Mouse (Mus musculus) neural tube, embryonic 15.5 days (tissue): ENCODE measurements around the gene Ggnbp2. TPM values are rescaled to one million over a fixed set of nuclear protein-coding genes. Genes with fewer than 3 reads are reported as not detected.
"Not testable (repeated sequence)": the region's sequence is repeated elsewhere in the genome, so short reads cannot be mapped to it uniquely, and the experiment has no call there.

ENCODE experiments used
- ATAC-seq: fragments of 200-750 bp; cut with Nextera tagmentation; 2 replicates; pipeline ENCODE4 v1.8.0; 2017; ENCODE audit warnings: mild to moderate bottlenecking, moderate TSS enrichment, moderate library complexity; ENCODE audit not compliant: low FRiP score
- H3K27ac ChIP-seq: fragments of 300-500 bp; sonication (generic); replicated peaks from 2 replicates; pipeline ENCODE4 v1.5.1; 2015; ENCODE audit warnings: mild to moderate bottlenecking, inconsistent platforms
- H3K27me3 ChIP-seq: fragments of 300-500 bp; sonication (generic); replicated peaks from 2 replicates; pipeline ENCODE4 v1.6.1; 2015; ENCODE audit warnings: inconsistent platforms
- H3K36me3 ChIP-seq: fragments of 300-500 bp; sonication (generic); 2 replicates; pipeline ENCODE4 v1.6.1; 2015; ENCODE audit warnings: inconsistent platforms
- H3K4me1 ChIP-seq: fragments of 300-500 bp; sonication (generic); 2 replicates; pipeline ENCODE4 v1.6.1; 2015; ENCODE audit warnings: inconsistent platforms
- H3K4me2 ChIP-seq: fragments of 300-500 bp; sonication (generic); 2 replicates; pipeline ENCODE4 v1.6.1; 2015; ENCODE audit warnings: inconsistent platforms, mild to moderate bottlenecking, moderate library complexity
- H3K4me3 ChIP-seq: fragments of 300-500 bp; sonication (generic); replicated peaks from 2 replicates; pipeline ENCODE4 v1.5.1; 2015; ENCODE audit warnings: mild to moderate bottlenecking, inconsistent platforms
- H3K9ac ChIP-seq: fragments of 300-500 bp; sonication (generic); replicated peaks from 2 replicates; pipeline ENCODE4 v1.6.1; 2015; ENCODE audit warnings: mild to moderate bottlenecking, inconsistent platforms
- H3K9me3 ChIP-seq: fragments of 300-500 bp; sonication (generic); replicated peaks from 2 replicates; pipeline ENCODE4 v1.6.1; 2016; ENCODE audit warnings: inconsistent platforms
- WGBS: fragments of 180-500 bp; shearing (Covaris S2); methylation state at CpG from one replicate; pipeline ENCODE4 v1.1.7; 2015; ENCODE audit warnings: mixed read lengths; 5-methylcytosine and 5-hydroxymethylcytosine counted together
- polyA plus RNA-seq: library from polyadenylated mRNA; unstranded; fragments of >200 nt; fragmentation: Nextera tagmentation; extraction: Ambion mirVana; gene quantifications from 2 replicates; pipeline ENCODE4 v1.2.1, GENCODE M21; 2015

The Ggnbp2 gene
- polyA plus RNA-seq, 1 experiment from 2014 or later = 76.2 TPM

DNA sequence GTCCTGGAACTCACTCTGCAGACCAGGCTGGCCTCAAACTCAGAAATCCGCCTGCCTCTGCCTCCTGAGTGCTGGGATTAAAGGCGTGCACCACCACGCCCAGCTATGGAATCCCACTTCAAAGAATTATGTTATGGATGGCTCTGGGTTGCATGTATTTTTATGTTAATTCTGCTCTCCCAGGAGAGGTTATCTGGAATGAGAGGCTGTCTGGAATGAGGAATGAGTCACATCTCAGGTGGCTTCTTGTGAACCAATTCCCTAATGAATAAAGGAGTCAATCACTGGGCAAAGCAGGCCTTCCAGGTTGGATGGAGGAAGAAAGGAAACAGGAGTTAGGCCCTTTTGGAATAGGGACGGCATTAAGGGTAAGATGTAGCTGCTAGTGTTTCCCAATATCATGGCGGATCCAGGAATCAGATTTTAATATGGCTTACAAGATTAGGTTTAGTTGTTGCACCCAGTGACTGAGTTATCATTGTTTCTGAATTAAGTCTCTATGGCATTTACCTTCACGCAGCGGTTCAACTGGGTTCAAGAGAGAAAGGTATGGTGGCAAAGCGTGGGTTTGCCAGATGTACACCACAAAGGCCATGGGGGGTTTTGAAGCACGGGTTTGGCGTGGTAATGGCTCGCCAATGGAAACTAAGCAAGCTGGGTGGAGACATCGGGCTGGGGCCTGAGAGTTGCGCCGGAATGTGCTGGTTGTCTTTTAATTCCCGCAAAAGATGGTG is 23.7 kb downstream of the Ggnbp2 start:
- Histone ChIP-seq H3K36me3 (peaks cover 41% of the 10 kb centered on the region), H3K27ac (no peak overlapping the region), H3K9ac (no peak overlapping the region), H3K4me3 (no peak overlapping the region), H3K27me3 (no peaks in the 10 kb centered on the region), H3K4me2 (no peak overlapping the region), H3K9me3 (no peaks in the 10 kb centered on the region), H3K4me1 (no peaks in the 10 kb centered on the region)
- ATAC-seq = no peak
- WGBS = 94% methylated on average over 15 of the region's 15 CpGs

- peaks cover 57% of the 10 kb centered on the region for H3K36me3 ChIP-seq
- WGBS = 91% methylated on average over 2 of the region's 2 CpGs
- ATAC-seq = no peak
Measured at GRCm38 (mm10) chr11:84839330-84839729, 31.3 kb downstream of the Ggnbp2 start.

GRCm38 (mm10) chr11:84829495-84829894 is 41.1 kb downstream of the Ggnbp2 start:
- Histone ChIP-seq H3K4me3 (peak overlapping the region; percentile 62), H3K27ac (peak overlapping the region; percentile 77), H3K36me3 (peaks cover 26% of the 10 kb centered on the region), H3K4me1 (peaks cover 23% of the 10 kb centered on the region), H3K9ac (0 out of 2 replicates have a peak overlapping the region, but pooled peaks have one; percentile 67), H3K4me2 (peak overlapping the region; percentile 92)
- ATAC-seq, H3K9me3 ChIP-seq, H3K27me3 ChIP-seq: not testable (repeated sequence)
- 78% methylated on average over 11 of the region's 11 CpGs for WGBS

More at GRCm38 (mm10) chr11:84839330-84839729, 31.3 kb downstream of the Ggnbp2 start:
- Histone ChIP-seq H3K9me3 (no peaks in the 10 kb centered on the region), H3K4me1 (no peaks in the 10 kb centered on the region), H3K9ac (no peak overlapping the region), H3K4me2 (no peak overlapping the region), H3K4me3 (no peak overlapping the region), H3K27me3 (no peaks in the 10 kb centered on the region), H3K27ac (no peak overlapping the region)

- Histone ChIP-seq H3K9ac (peak within 1 kb of the TSS; percentile 67), H3K36me3 (peaks cover 18% of the 10 kb centered on the region), H3K9me3 (no peaks in the 10 kb centered on the region), H3K4me2 (peak within 1 kb of the TSS; percentile 92), H3K27me3 (no peaks in the 10 kb centered on the region), H3K4me1 (peaks cover 23% of the 10 kb centered on the region), H3K27ac (peak within 1 kb of the TSS; percentile 77), H3K4me3 (peak within 1 kb of the TSS; percentile 62)
- ATAC-seq = peak; percentile 92
- WGBS = under 1% methylated on average over 62 of the region's 62 CpGs
Measured at GRCm38 (mm10) chr11:84828516-84829399, 41.9 kb downstream of the Ggnbp2 start, which contains the start of gene Dhrs11. Dhrs11 (minus strand) TSS chr11:84828994.

DNA sequence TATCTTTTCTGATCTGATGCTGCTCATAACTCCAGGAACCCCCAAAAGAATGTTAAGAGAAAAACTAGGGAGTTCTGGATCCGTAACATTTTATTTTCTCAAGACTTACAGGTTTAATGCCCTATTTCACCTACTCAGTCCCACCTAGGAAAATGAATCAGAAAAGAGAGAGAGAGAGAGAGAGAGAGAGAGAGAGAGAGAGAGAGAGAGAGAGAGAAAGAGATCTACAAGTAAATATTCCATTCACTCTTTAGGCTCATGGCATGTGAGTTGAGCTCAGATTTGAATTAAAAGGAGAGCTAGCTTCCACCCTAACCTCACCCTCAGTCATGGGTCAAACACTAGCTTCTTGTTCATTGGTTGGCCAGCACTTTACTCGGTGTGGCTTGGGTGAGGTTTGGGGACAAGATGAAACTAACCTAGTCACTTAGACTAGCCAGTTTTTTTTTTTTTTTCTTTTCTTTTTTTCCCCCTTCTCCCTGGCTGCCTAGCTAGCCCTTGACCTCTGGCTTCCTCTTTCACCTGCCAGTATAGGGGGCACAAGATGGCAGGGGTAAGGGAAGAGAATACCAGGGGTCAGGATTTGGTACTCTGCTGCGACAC is 42.6 kb downstream of the Ggnbp2 start:
- Histone ChIP-seq H3K4me2 (peak overlapping the region; percentile 92), H3K27me3 (no peaks in the 10 kb centered on the region), H3K36me3 (peaks cover 13% of the 10 kb centered on the region), H3K9ac (peak overlapping the region; percentile 67; the same call in 1 of the 2 replicates), H3K4me1 (peaks cover 23% of the 10 kb centered on the region), H3K27ac (peak overlapping the region; percentile 77; the same call in 1 of the 2 replicates), H3K4me3 (peak overlapping the region; percentile 62), H3K9me3 (no peaks in the 10 kb centered on the region)
- ATAC-seq = no peak
- 45% methylated on average over 3 of the region's 3 CpGs for WGBS

DNA sequence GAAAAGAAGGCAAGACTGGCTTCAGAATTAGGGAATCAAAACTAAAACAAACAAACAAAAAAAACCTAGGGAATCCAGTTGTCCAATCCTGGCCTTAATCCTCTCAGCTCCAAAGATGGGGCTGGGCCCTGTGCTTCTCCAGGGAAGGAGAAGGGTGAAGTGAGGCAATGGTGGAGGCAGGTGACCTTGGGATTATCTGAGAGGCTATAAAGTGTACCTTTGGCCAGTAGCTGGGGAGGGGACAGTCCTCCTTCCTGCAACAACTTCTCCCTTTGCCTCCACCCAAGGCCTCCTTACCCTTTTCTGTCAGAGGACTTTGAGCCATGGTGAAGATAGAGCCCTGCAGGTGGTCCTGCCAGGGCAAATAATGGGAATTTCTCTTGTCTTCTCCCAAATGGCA is 43.1 kb downstream of the Ggnbp2 start:
- H3K9ac ChIP-seq = no peak overlapping the region
- H3K4me2 ChIP-seq = no peak overlapping the region

GRCm38 (mm10) chr11:84826185-84826584 is 44.4 kb downstream of the Ggnbp2 start:
- Histone ChIP-seq H3K9ac (no peak overlapping the region), H3K36me3 (no peaks in the 10 kb centered on the region), H3K27ac (no peak overlapping the region), H3K4me2 (no peak overlapping the region), H3K27me3 (no peaks in the 10 kb centered on the region), H3K4me3 (no peak overlapping the region), H3K4me1 (peaks cover 23% of the 10 kb centered on the region), H3K9me3 (no peaks in the 10 kb centered on the region)
- no peak for ATAC-seq
- WGBS = 50% methylated on average over 3 of the region's 3 CpGs

More for the DNA sequence above, 43.1 kb downstream of the Ggnbp2 start:
- no peak overlapping the region for H3K4me3 ChIP-seq
- H3K4me1 ChIP-seq = peaks cover 23% of the 10 kb centered on the region
- ATAC-seq = no peak
- H3K27ac ChIP-seq = no peak overlapping the region
- no peaks in the 10 kb centered on the region for H3K9me3 ChIP-seq
- H3K36me3 ChIP-seq = peaks cover 8% of the 10 kb centered on the region
- H3K27me3 ChIP-seq = no peaks in the 10 kb centered on the region

DNA sequence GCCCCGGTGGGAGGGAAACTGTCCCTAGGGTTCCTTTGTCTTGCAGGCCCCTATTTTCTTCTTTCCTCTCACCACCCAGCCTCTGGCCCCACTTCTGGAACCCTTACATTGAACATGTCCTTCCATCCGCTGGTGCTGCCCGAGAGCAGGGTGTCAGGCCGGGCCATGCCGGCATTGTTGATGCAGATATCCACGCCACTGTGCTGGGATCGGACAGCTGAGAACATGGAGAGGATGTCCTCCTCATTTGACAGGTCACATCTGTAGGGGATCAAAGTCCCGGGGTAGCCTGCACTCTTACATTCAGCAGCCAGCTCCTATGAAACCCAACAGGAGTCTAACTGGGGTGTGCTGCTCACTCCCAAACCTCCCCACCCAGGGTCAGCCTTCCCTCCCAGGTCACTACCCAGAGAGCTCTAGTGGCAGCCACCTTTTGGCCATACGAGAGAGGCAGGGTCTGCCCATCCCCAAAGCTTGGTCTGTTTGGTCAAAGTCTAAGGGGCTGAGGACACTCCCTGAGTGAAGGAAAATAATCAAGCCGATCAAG is 45.3 kb downstream of the Ggnbp2 start:
- Histone ChIP-seq H3K36me3 (no peaks in the 10 kb centered on the region), H3K9me3 (no peaks in the 10 kb centered on the region), H3K27me3 (no peaks in the 10 kb centered on the region), H3K4me2 (no peak overlapping the region), H3K4me1 (peaks cover 23% of the 10 kb centered on the region), H3K4me3 (no peak overlapping the region), H3K27ac (no peak overlapping the region), H3K9ac (no peak overlapping the region)
- ATAC-seq = no peak
- WGBS = 92% methylated on average over 10 of the region's 10 CpGs

GRCm38 (mm10) chr11:84823484-84823897 is 47.1 kb downstream of the Ggnbp2 start:
- WGBS = 70% methylated on average over 10 of the region's 10 CpGs
- Histone ChIP-seq H3K9ac (no peak overlapping the region), H3K4me2 (no peak overlapping the region), H3K4me1 (peaks cover 24% of the 10 kb centered on the region), H3K9me3 (no peaks in the 10 kb centered on the region), H3K36me3 (no peaks in the 10 kb centered on the region), H3K27me3 (no peaks in the 10 kb centered on the region), H3K27ac (no peak overlapping the region), H3K4me3 (no peak overlapping the region)
- no peak for ATAC-seq

GRCm38 (mm10) chr11:84822487-84822886 is 48.1 kb downstream of the Ggnbp2 start:
- no peak for ATAC-seq
- H3K4me3 ChIP-seq = no peak overlapping the region
- H3K4me2 ChIP-seq = no peak overlapping the region
- H3K36me3 ChIP-seq = no peaks in the 10 kb centered on the region
- H3K9ac ChIP-seq = no peak overlapping the region
- no peak overlapping the region for H3K27ac ChIP-seq
- H3K4me1 ChIP-seq = peaks cover 23% of the 10 kb centered on the region
- WGBS = 81% methylated on average over 5 of the region's 5 CpGs
- no peaks in the 10 kb centered on the region for H3K9me3 ChIP-seq
- H3K27me3 ChIP-seq = no peaks in the 10 kb centered on the region

DNA sequence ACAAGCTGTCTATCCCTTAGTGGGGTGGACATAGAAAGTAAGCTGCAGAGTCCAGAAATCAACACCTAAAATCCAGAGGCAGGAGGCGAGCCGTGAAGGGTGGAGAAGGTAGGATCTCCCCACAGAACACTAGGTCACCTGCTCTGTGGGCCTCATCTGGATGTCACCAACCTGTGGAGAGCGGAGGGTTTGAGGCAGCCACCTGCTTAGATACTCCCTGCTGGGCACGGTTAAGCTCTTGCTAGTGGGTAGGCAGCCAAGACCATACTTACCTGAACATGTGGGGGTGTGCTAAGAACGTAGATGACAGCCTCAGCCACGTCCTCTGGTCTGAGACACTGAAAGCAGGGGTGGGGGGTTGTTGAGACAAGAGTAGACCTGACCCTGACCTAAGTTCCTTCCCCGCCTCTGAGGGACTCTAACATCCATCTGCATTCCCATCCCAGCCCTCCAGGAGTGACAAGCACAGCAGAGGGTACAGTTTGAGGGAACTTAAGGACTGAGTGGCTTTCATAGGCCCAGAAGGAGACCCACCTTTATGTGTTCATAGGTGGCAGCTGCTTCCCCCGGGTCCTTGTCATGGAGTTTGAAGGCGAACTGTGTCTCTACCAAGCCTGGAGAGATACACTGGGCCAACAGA is 49.4 kb downstream of the Ggnbp2 start:
- Histone ChIP-seq H3K4me1 (peaks cover 20% of the 10 kb centered on the region), H3K27me3 (no peaks in the 10 kb centered on the region), H3K4me3 (no peak overlapping the region), H3K36me3 (no peaks in the 10 kb centered on the region), H3K9me3 (no peaks in the 10 kb centered on the region), H3K4me2 (no peak overlapping the region), H3K9ac (no peak overlapping the region), H3K27ac (no peak overlapping the region)
- WGBS = 90% methylated on average over 9 of the region's 9 CpGs
- ATAC-seq = no peak
